Mouse (Mus musculus) left cerebral cortex, postnatal 14 days (tissue): Measurements from ENCODE around the gene H2-M3. TPM values are rescaled to one million over a fixed set of nuclear protein-coding genes. Genes with fewer than 3 reads are reported as not detected.

Experiments
- total RNA-seq, 2 experiments: library from RNA; stranded (reverse); gene quantifications; 2 replicates each; pipeline ENCODE4 v1.2.3; 2021

H2-M3 gene
- total RNA-seq, 2 experiments from 2014 or later: 2.7 to 4.1 TPM

Other genes with a start within 250 kb of the H2-M3 start
- gene Mog, start 246.8 kb upstream of the H2-M3 start, total RNA-seq: 10 to 100 TPM; 23.9 to 46.1 TPM
- gene Gabbr1, start 224.3 kb upstream of the H2-M3 start, total RNA-seq: 100 to 1,000 TPM; 629 to 637 TPM
- gene Olfr90, start 181.7 kb upstream of the H2-M3 start, total RNA-seq: under 1 TPM in 1 of 2 experiments, not detected in 1; 0.13 TPM
- not detected for gene Olfr91, start 171.9 kb upstream of the H2-M3 start, total RNA-seq
- gene Olfr92, start 150.1 kb upstream of the H2-M3 start, total RNA-seq: not detected
- not detected for gene Olfr93, start 108.7 kb upstream of the H2-M3 start, total RNA-seq
- gene Ubd, start 76.3 kb upstream of the H2-M3 start, total RNA-seq: not detected
- gene Olfr94, start 69.2 kb upstream of the H2-M3 start, total RNA-seq: not detected
- gene Olfr95, start 57.1 kb upstream of the H2-M3 start, total RNA-seq: not detected
- not detected for gene Olfr96, start 50.1 kb upstream of the H2-M3 start, total RNA-seq
- not detected for gene Olfr97, start 32.9 kb upstream of the H2-M3 start, total RNA-seq
- not detected for gene Olfr98, start 6.5 kb upstream of the H2-M3 start, total RNA-seq
- not detected for gene Olfr99, start 13.2 kb downstream of the H2-M3 start, total RNA-seq
- gene Olfr101, start 34.1 kb downstream of the H2-M3 start, total RNA-seq: not detected
- not detected for gene Olfr102, start 46.8 kb downstream of the H2-M3 start, total RNA-seq
- not detected for gene Olfr103, start 69.5 kb downstream of the H2-M3 start, total RNA-seq
- not detected for gene Olfr104-ps, start 89.4 kb downstream of the H2-M3 start, total RNA-seq
- not detected for gene Olfr105-ps, start 108.8 kb downstream of the H2-M3 start, total RNA-seq
- not detected for gene Olfr106-ps, start 120.2 kb downstream of the H2-M3 start, total RNA-seq
- gene Olfr107, start 129.0 kb downstream of the H2-M3 start, total RNA-seq: not detected
- gene Olfr108, start 175.3 kb downstream of the H2-M3 start, total RNA-seq: not detected
- gene Olfr109, start 188.7 kb downstream of the H2-M3 start, total RNA-seq: not detected
- not detected for gene H2-M2, start 213.3 kb downstream of the H2-M3 start, total RNA-seq
- gene Olfr110, start 222.2 kb downstream of the H2-M3 start, total RNA-seq: not detected
- gene Olfr111, start 237.8 kb downstream of the H2-M3 start, total RNA-seq: not detected